Mouse (Mus musculus) heart, adult 2 months (tissue): ENCODE data around the gene Lima1.

Experiments used
- EP300 ChIP-seq: fragments of 200-500 bp; IDR thresholded peaks from 2 replicates; pipeline ENCODE4 v1.6.1; 2011; ENCODE audit warnings: low read depth, low read length, control low read depth; ENCODE audit not compliant: insufficient read depth
- POLR2A ChIP-seq: fragments of 200-500 bp; IDR thresholded peaks from 2 replicates; pipeline ENCODE4 v1.6.1; 2011; ENCODE audit warnings: mild to moderate bottlenecking, low read depth, low read length, control low read depth; ENCODE audit not compliant: insufficient read depth

DNA sequence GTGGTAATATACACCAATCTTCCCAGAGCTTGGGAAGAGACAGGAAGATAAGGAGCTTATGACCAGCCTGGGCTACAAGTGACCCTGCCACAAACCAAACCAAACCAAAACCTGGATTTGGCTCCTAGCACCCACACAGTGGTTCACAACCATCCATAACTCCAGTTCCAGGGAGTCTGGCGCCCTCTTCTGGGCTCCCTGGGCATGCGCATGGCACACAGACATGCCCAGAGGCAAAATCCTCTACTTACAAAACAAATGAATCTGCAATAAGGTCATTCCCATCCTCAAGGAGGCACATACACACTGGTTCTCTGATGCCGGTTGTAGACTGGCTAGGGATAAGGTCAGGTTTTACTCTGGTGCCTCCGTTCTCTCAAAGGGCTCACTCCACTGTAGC lies 59.3 kb downstream of the Lima1 start:
- TF ChIP-seq POLR2A (no peak), EP300 (no peak)
